Mouse (Mus musculus): ENCODE data around the gene Spint5. TPM values are rescaled to one million over a fixed set of nuclear protein-coding genes. Genes with fewer than 3 reads are reported as not detected.

The Spint5 gene
- not detected in 2 replicates for total RNA-seq (2023)

GRCm38 (mm10) chr2:164715005-164715404 is at the start of gene Spint5:
TSS of gene Spint5 (plus strand) at chr2:164715305.

GRCm38 (mm10) chr2:164673987-164674386 is 41.1 kb upstream of the Spint5 start, which contains the start of gene Wfdc11:
TSS of gene Wfdc11 (minus strand) at chr2:164674087.

GRCm38 (mm10) chr2:164684807-164685206 is 30.3 kb upstream of the Spint5 start, which contains the start of gene Wfdc13:
TSS of gene Wfdc13 (plus strand) at chr2:164685107.

GRCm38 (mm10) chr2:164698201-164698600 is 16.9 kb upstream of the Spint5 start, which contains the start of gene Spint4:
TSS of gene Spint4 (plus strand) at chr2:164698501.

GRCm38 (mm10) chr2:164745843-164746479 is 30.9 kb downstream of the Spint5 start, which contains the start of the genes Wfdc3 and Dnttip1:
TSS of gene Wfdc3 (minus strand) at chr2:164745931.
TSS of gene Dnttip1 (plus strand) at chr2:164745983.

Other genes starting within 250 kb of the Spint5 start
- gene Trp53tg5, start 241.6 kb upstream of the Spint5 start, total RNA-seq (2023): not detected in 2 replicates
- gene Dbndd2, start 229.2 kb upstream of the Spint5 start, total RNA-seq (2023): 2.1 and 3.2 TPM in 2 replicates
- 42.1 and 46.4 TPM in 2 replicates for gene Pigt, start 217.8 kb upstream of the Spint5 start, total RNA-seq (2023)
- gene Wfdc2, start 152.9 kb upstream of the Spint5 start, total RNA-seq (2023): not detected in 2 replicates
- gene Spint3, start 141.8 kb upstream of the Spint5 start, total RNA-seq (2023): not detected in 2 replicates
- not detected in 2 replicates for gene Wfdc6a, start 129.9 kb upstream of the Spint5 start, total RNA-seq (2023)
- gene Eppin, start 121.7 kb upstream of the Spint5 start, total RNA-seq (2023): not detected in 2 replicates
- not detected in 2 replicates for gene Wfdc6b, start 101.8 kb upstream of the Spint5 start, total RNA-seq (2023)
- not detected in 2 replicates for gene Wfdc8, start 101.7 kb upstream of the Spint5 start, total RNA-seq (2023)
- not detected in 2 replicates for gene Wfdc16, start 76.5 kb upstream of the Spint5 start, total RNA-seq (2023)
- 7.5 and 8.1 TPM in 2 replicates for gene Wfdc10, start 59.3 kb upstream of the Spint5 start, total RNA-seq (2023)
- not detected in 2 replicates for gene Wfdc9, start 58.7 kb upstream of the Spint5 start, total RNA-seq (2023)
- not detected in 2 replicates for gene Wfdc11, start 41.2 kb upstream of the Spint5 start, total RNA-seq (2023)
- gene Wfdc13, start 30.2 kb upstream of the Spint5 start, total RNA-seq (2023): not detected in 2 replicates
- not detected in 2 replicates for gene Spint4, start 16.8 kb upstream of the Spint5 start, total RNA-seq (2023)
- gene Wfdc3, start 30.6 kb downstream of the Spint5 start, total RNA-seq (2023): not detected in 2 replicates
- gene Dnttip1, start 30.7 kb downstream of the Spint5 start, total RNA-seq (2023): 34.5 and 42.9 TPM in 2 replicates
- gene Ube2c, start 54.6 kb downstream of the Spint5 start, total RNA-seq (2023): 84.3 and 94.9 TPM in 2 replicates
- gene Tnnc2, start 64.7 kb downstream of the Spint5 start, total RNA-seq (2023): 0.73 TPM in 1 of 2 replicates, not detected in the other
- gene Snx21, start 70.5 kb downstream of the Spint5 start, total RNA-seq (2023): 2.2 and 2.6 TPM in 2 replicates
- 44.2 and 45.5 TPM in 2 replicates for gene Acot8, start 89.6 kb downstream of the Spint5 start, total RNA-seq (2023)
- gene Zswim3, start 89.8 kb downstream of the Spint5 start, total RNA-seq (2023): 1.5 and 1.7 TPM in 2 replicates
- 3.1 and 4.0 TPM in 2 replicates for gene Zswim1, start 107.4 kb downstream of the Spint5 start, total RNA-seq (2023)
- gene Spata25, start 113.2 kb downstream of the Spint5 start, total RNA-seq (2023): not detected in 2 replicates
- 149 and 152 TPM in 2 replicates for gene Ctsa, start 117.6 kb downstream of the Spint5 start, total RNA-seq (2023)
- 0.66 and 1.6 TPM in 2 replicates for gene Neurl2, start 118.2 kb downstream of the Spint5 start, total RNA-seq (2023)
- 1.7 and 3.0 TPM in 2 replicates for gene Pltp, start 142.4 kb downstream of the Spint5 start, total RNA-seq (2023)
- gene Pcif1, start 164.0 kb downstream of the Spint5 start, total RNA-seq (2023): 48.8 and 69.6 TPM in 2 replicates
- 32.4 and 36.5 TPM in 2 replicates for gene Zfp335, start 196.5 kb downstream of the Spint5 start, total RNA-seq (2023)
- gene Mmp9, start 225.5 kb downstream of the Spint5 start, total RNA-seq (2023): 2,237 and 2,648 TPM in 2 replicates
- 6.8 and 7.2 TPM in 2 replicates for gene Slc12a5, start 245.5 kb downstream of the Spint5 start, total RNA-seq (2023)

All from neutrophil, adult 65 days (primary cell).